Mouse (Mus musculus): Measurements from ENCODE around the gene Tubgcp5. TPM values are rescaled to one million over a fixed set of nuclear protein-coding genes. Genes with fewer than 3 reads are reported as not detected.

Gene Tubgcp5
- total and polyA plus RNA-seq, 3 experiments, result 13.0 to 28.8 (median 24.1) TPM

DNA sequence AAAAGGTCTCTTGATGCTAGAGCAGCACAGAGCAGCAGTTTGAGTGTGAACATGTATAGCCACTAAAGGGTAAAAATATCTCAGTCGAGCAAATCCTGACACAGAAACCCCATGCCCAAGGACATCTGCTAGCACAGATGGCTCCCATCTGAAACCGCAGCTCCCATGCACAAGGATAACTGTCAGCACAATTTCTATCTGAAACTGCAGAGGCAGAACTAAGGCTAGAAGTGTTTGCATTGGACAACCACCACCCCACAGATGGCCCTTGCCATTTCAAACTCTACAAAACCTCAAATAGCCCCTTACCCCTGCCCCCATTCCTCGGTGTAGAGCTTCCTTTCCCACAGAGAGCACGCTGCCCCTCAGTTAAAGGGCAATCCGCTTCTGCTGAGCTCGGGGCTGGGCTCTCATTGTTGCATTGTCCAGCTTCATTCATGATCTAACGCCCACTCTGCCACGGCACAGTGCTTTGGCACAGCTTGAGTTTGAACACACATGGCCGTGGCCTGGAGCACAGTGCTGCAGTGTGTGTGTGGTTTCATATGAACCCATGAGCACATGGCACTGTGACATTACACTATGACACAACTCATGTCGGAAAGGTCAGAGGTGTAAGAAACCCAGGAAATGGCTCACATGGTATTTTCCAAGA is 49.3 kb upstream of the Tubgcp5 start:
- no peaks in the 10 kb centered on the region for H3K79me2 ChIP-seq (replicated peaks; ENCODE audit: control insufficient read depth, extremely low read depth, insufficient read depth, poor library complexity, severe bottlenecking)
- H3K4me1 ChIP-seq (ENCODE audit: control insufficient read depth in 1 of 2, insufficient read depth in 2 of 2), result 0 out of 4 replicates have a peak, but pooled peaks cover 0 to 2% of the 10 kb centered on the region in 2 experiments
- dilution Hi-C loops (cut with MboI; ENCODE audit: extremely low pct_ligation_motif_present, extremely low pct_unique_long_range_greater_than_20kb, low sequenced_read_pairs) (no loop called here), in situ Hi-C loops (cut with MboI; ENCODE audit: low pct_ligation_motif_present, low pct_unique_long_range_greater_than_20kb, low sequenced_read_pairs) (no loop called here)
- H3K36me3 ChIP-seq (replicated peaks in 1 of 2; ENCODE audit: control insufficient read depth in 1 of 2, insufficient read depth in 1 of 2, low read length in 1 of 2), result no peaks in the 10 kb centered on the region
- no peak for DNase-seq (ENCODE audit: extremely low read depth)
- H3K4me2 ChIP-seq (ENCODE audit: insufficient read depth, low read depth, poor library complexity, severe bottlenecking), result no peak overlapping the region
- no peak for TF ChIP-seq UBTF (IDR thresholded peaks at IDR 0.05; ENCODE audit: low read depth, low read length)
- no peak overlapping the region for H3K4me3 ChIP-seq (replicated peaks in 1 of 3; ENCODE audit: low read depth in 2 of 3, low read length in 2 of 3, poor library complexity in 1 of 3)
- H3K27ac ChIP-seq (ENCODE audit: insufficient read depth, low read depth), result no peak overlapping the region
- no peaks in the 10 kb centered on the region for H3K27me3 ChIP-seq (replicated peaks)
- no peaks in the 10 kb centered on the region for H3K9me3 ChIP-seq (replicated peaks; ENCODE audit: low read length)
- H3K9ac ChIP-seq (ENCODE audit: insufficient read depth, low read depth), result no peak overlapping the region

DNA sequence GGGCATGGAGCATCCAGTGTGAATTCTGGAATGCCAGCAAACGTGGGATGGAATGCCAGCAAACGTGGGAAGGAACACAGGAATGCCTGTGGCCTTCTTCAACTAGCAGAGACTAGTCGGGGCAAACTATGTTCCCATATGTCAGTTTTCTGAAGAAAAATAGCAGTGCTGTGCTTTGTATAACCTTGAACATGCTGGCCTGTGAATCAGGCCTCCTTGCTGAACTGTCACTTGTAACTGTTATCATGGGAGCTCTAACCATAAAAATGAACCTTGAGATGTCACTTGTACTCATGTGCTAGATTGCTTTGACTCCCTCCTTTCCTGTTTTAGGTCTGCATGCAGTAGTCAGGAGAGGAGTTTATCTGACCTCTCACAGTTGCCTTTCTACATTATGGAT is 43.1 kb upstream of the Tubgcp5 start:
- no peak for TF ChIP-seq TCF12 (IDR thresholded peaks at IDR 0.05; ENCODE audit: low read depth, low read length)
- no peak for TF ChIP-seq HCFC1 (IDR thresholded peaks at IDR 0.05; ENCODE audit: low read depth, low read length)
- no peak for TF ChIP-seq POLR2A (IDR thresholded peaks at IDR 0.05; ENCODE audit: low read depth, low read length)
- no peak for TF ChIP-seq MAX (IDR thresholded peaks at IDR 0.05; ENCODE audit: low read length)
- TF ChIP-seq ETS1 (conservative IDR thresholded peaks at IDR 0.05; ENCODE audit: low read depth, low read length), result no peak
- Histone ChIP-seq H3K4me2 (ENCODE audit: insufficient read depth, low read depth, poor library complexity, severe bottlenecking) (no peak overlapping the region), H3K9ac (ENCODE audit: insufficient read depth, low read depth) (no peak overlapping the region), H3K9me3 (replicated peaks; ENCODE audit: low read length) (no peaks in the 10 kb centered on the region), H3K4me3 (replicated peaks in 1 of 3; ENCODE audit: low read depth in 2 of 3, low read length in 2 of 3, poor library complexity in 1 of 3) (no peak overlapping the region), H3K36me3 (replicated peaks in 1 of 2; ENCODE audit: control insufficient read depth in 1 of 2, insufficient read depth in 1 of 2, low read length in 1 of 2) (no peaks in the 10 kb centered on the region), H3K79me2 (replicated peaks; ENCODE audit: control insufficient read depth, extremely low read depth, insufficient read depth, poor library complexity, severe bottlenecking) (no peaks in the 10 kb centered on the region), H3K27me3 (replicated peaks) (no peaks in the 10 kb centered on the region), H3K4me1 (ENCODE audit: control insufficient read depth in 1 of 2, insufficient read depth in 2 of 2) (no peaks in the 10 kb centered on the region), H3K27ac (ENCODE audit: insufficient read depth, low read depth) (no peak overlapping the region)
- dilution Hi-C loops (cut with MboI; ENCODE audit: extremely low pct_ligation_motif_present, extremely low pct_unique_long_range_greater_than_20kb, low sequenced_read_pairs) (no loop called here), in situ Hi-C loops (cut with MboI; ENCODE audit: low pct_ligation_motif_present, low pct_unique_long_range_greater_than_20kb, low sequenced_read_pairs) (no loop called here)
- no peak for DNase-seq (ENCODE audit: extremely low read depth)

DNA sequence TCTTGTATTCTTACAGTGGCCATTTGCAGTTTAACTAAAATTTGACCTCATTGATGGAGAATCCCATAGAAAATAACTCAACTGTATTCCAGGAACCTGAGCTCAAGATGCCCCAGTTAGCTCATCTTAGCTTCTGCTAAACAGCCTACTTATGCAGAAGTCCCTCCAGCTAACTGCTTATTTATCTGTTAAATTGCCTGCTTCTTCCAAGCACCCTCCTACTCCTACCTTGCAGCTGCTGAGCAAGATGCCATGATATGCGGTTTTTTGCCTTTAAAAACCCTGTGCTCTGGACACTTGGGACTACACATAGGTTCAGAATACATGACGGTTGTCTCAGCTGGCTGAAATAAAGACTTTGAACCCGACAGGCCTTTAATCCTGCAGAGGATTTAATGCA is 34.6 kb upstream of the Tubgcp5 start:
- in situ Hi-C loops (cut with MboI; ENCODE audit: low pct_ligation_motif_present, low pct_unique_long_range_greater_than_20kb, low sequenced_read_pairs) (no loop called here), dilution Hi-C loops (cut with MboI; ENCODE audit: extremely low pct_ligation_motif_present, extremely low pct_unique_long_range_greater_than_20kb, low sequenced_read_pairs) (no loop called here)
- H3K36me3 ChIP-seq (replicated peaks in 1 of 2; ENCODE audit: control insufficient read depth in 1 of 2, insufficient read depth in 1 of 2, low read length in 1 of 2), result no peaks in the 10 kb centered on the region
- H3K4me2 ChIP-seq (ENCODE audit: insufficient read depth, low read depth, poor library complexity, severe bottlenecking), result no peak overlapping the region
- no peak for DNase-seq (ENCODE audit: extremely low read depth)
- no peak overlapping the region for H3K9ac ChIP-seq (ENCODE audit: insufficient read depth, low read depth)
- H3K9me3 ChIP-seq (replicated peaks; ENCODE audit: low read length), result no peaks in the 10 kb centered on the region
- no peaks in the 10 kb centered on the region for H3K79me2 ChIP-seq (replicated peaks; ENCODE audit: control insufficient read depth, extremely low read depth, insufficient read depth, poor library complexity, severe bottlenecking)
- no peak overlapping the region for H3K4me3 ChIP-seq (replicated peaks in 1 of 3; ENCODE audit: low read depth in 2 of 3, low read length in 2 of 3, poor library complexity in 1 of 3)
- TF ChIP-seq USF2 (conservative IDR thresholded peaks at IDR 0.05; ENCODE audit: low read depth, low read length) (no peak), CHD1 (IDR thresholded peaks at IDR 0.05; ENCODE audit: low read depth, low read length) (no peak), MAX (IDR thresholded peaks at IDR 0.05; ENCODE audit: low read length) (no peak), RAD21 (IDR thresholded peaks at IDR 0.05; ENCODE audit: low read depth, low read length) (no peak), MYC (IDR thresholded peaks at IDR 0.05; ENCODE audit: low read depth, low read length) (no peak), POLR2A (IDR thresholded peaks at IDR 0.05; ENCODE audit: low read depth, low read length) (no peak), KAT2A (IDR thresholded peaks at IDR 0.05; ENCODE audit: insufficient replicate concordance, low read length) (no peak), ZMIZ1 (IDR thresholded peaks at IDR 0.05; ENCODE audit: low read depth, low read length) (no peak), JUND (conservative IDR thresholded peaks at IDR 0.05; ENCODE audit: low read depth, low read length) (no peak), ELF1 (IDR thresholded peaks at IDR 0.05; ENCODE audit: low read depth, low read length) (no peak), RCOR1 (conservative IDR thresholded peaks at IDR 0.05; ENCODE audit: low read depth, low read length) (no peak)
- H3K27me3 ChIP-seq (replicated peaks), result no peaks in the 10 kb centered on the region
- no peak overlapping the region for H3K27ac ChIP-seq (ENCODE audit: insufficient read depth, low read depth)
- H3K4me1 ChIP-seq (ENCODE audit: control insufficient read depth in 1 of 2, insufficient read depth in 2 of 2), result no peaks in the 10 kb centered on the region

Measured in CH12.LX (cell line).